Mouse (Mus musculus) hindlimb bud, embryonic 11.5 days (tissue): ENCODE data around the gene Tmem206.

Experiments
- DNase-seq: peaks from one replicate; pipeline ENCODE4 v3.0.0-alpha.2; 2012; ENCODE audit warnings: low read depth, low spot score; ENCODE audit errors: extremely low spot score

Gene Tmem206

DNA sequence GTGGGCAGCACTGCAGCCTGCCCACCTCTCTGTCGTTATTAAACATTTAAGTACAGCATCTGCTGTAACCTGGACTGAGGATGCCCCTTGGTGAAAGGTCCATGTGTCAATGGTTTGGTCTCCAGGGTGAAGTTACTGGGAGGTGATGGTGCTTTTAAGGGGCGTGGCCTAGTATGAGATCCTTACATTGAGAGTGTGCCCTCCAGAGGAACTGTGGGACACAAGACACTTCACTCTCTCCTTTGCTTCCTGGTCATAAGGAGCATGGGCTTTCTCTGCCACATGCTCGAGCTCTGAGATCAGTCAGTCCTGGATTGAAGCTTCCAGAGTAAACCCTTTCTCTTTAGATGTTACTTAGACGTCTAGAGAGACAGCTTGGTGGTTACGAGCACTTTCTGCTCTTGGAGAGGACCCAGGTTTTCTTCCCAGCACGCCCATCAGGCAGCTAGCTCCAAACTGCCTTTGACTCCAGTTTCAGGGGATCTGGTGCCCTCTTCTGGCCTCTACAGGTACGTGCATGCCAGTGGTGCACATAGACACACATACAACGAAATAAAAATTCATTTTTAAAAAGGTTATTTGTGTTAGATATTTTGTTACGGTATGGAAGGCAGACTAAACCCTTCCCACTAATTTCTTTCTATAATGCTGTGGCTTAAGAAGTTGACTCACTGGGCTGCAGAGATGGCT is 17.8 kb upstream of the Tmem206 start:
- no peak for DNase-seq

DNA sequence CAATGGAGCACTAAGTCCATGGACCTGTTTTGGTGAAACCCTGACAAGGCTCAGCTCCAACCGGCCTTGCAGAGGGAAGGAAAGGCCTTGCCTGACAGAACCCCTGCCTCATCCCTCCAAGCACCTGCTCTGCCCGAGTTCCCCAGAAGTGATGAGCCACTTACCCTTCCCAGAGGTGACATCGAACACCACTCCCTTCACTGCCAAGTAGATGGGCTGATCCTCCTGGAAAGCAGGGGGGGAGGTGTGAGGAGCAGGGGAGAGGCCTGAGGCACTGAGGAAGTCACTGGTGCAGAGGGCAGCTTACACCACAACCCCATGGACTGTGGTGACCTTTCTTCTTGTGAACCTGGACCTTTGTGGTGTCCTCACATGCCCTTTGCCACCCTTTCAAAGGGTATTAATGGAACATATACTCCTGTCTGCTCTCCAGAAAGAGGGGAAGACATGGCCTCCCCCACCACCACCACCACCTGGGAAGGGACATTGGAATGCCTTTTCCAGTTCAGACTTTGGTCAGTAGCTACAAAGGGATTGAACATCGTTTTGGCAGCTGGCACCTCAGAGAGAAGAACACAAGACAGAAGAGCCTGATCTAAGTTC is 14.3 kb upstream of the Tmem206 start:
- no peak for DNase-seq

DNA sequence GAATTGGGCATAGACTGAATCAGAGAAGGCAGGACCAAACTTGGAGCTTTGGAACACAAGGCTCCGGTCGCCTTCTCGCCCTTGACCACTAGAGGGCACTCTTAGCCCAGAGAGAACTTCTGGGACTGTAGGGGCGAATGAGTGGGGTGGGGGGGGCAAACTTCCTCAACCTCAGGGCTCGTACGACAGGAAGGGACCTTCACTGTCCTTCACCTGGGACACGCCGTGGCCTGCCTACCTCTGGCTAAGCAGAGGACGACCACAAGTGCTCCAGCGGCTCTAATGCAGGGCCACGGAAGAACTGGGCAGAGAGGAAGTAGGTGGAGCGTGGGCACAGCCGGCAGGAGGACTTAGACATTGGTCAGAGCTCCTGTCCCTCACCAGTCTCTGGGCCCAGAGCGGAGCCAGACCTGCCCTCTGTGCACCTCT is 13.2 kb upstream of the Tmem206 start:
- no peak for DNase-seq

DNA sequence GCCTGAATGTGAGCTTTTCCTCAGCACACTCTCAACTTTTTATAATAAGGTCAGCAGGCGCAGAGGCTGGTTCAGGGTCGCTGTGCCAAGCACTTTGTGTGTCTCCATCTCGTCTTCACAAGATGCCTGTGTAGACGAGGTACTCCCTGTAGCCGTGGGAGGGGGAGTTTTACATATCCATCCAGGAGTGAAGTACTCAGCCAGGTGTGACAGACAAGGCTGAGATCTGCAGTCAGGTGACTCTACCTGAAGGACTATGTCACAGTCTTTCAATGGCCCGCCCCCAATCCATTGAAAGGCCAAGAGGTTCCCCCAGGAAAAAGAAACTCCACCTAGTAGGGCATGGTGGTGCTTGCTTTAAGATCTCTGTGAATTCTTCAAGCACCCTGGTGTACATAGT is 12.6 kb upstream of the Tmem206 start:
- no peak for DNase-seq

DNA sequence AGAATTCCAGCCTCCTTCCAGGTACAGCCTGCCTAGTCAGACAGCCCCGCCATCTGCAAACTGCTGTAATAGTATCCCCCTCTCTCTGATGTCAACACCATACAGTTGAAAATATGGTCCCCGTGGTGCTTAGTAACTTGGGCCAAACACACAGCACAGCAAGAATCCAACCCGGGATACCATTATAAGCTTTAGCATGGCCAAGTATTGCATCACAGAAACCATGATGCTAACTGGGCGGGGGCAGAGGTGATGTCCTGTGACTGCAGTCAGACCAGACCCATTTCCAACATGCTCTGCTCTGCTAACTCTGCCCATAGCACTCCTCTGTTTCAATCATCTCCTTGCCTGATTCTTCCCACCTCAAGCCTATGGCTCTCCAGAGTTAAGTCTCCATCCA is 11.8 kb upstream of the Tmem206 start:
- DNase-seq, result no peak

DNA sequence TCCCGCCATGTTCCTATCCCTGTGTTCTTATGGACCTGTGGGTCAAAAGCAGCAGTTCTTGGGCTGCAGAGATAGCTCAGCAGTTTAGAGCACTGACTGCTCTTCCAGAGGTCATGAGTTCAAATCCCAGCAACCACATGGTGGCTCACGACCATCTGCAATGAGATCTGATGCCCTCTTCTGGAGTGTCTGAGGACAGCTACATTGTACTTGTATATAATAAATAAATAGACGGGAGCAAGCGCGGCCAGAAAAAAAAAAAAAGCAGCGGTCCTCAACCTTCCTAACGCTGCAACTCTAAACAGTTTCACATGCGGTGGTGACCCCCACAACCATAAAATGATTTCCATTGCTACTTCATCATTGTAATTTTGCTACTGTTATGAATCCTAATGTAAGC is 8.9 kb upstream of the Tmem206 start:
- DNase-seq, result no peak

DNA sequence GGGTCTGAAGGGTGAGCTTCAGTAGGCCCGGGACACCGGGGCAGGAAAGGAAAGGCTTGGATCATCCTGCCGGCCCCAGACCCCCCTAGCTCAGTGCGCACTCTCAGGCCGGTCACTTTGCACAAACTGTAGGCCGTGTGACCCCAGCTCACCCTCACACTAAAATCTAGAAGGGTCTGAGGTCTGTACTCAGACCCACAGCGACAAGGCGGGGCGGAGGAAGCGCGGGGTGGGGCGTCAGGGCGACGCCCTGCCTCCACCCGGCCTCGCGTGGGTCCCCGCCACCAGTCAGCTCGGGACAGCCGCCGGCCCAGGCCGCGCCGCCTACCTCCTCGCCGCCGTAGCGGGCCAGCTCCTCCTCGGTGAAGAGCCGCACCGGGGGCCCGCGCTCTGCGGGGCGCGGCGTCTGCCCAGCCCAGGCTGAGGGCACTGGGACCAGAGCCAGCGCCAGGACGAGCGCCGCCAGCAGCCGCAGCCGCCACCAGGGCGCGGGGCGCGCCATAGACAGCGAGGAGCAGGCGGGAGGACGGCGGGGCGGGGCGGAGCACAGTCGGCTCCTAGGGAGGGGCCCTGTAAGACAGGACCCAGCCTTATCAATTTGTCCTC is 8.0 kb upstream of the Tmem206 start, which contains the start of gene Nenf:
Nenf (minus strand) TSS at position 604 of the 606 bp plus-strand sequence.
- DNase-seq, result no peak

DNA sequence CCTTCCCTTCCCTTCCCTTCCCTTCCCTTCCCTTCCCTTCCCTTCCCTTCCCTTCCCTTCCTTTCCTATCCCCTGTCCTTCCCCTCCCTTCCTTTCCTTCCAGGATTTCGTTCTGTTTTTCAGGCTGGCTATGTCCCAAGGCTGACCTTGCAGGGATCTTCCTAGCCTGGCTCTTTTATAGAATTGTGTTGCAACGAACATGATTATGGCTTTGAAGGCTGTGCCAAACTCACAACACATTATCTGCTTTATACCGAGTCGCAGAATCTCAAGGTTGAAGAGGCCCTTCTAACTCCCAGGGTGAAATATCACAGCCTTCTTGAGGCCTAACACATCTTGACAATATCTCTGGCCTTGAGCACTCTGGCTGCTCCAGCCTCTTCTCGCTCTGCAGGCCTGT is 7.0 kb upstream of the Tmem206 start:
- DNase-seq, result no peak

DNA sequence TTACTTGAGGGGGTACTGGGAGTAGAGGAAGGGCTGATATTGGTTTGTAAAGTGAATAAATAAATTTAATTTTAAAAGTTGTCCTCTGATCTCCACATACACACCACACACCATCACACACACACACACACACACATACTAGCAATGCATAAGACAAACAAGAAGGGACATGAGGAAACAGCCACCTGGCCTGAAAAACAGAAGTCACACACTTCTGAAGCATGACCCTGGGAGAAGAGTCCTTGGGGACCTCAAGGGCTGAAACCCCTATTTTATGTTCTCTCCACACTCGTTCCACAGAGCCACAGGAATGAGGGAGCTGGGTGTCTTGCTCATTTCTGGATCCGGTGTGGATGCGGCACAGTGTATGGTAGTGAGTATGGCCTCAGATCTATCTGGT is 2.3 kb upstream of the Tmem206 start:
- DNase-seq, result no peak

DNA sequence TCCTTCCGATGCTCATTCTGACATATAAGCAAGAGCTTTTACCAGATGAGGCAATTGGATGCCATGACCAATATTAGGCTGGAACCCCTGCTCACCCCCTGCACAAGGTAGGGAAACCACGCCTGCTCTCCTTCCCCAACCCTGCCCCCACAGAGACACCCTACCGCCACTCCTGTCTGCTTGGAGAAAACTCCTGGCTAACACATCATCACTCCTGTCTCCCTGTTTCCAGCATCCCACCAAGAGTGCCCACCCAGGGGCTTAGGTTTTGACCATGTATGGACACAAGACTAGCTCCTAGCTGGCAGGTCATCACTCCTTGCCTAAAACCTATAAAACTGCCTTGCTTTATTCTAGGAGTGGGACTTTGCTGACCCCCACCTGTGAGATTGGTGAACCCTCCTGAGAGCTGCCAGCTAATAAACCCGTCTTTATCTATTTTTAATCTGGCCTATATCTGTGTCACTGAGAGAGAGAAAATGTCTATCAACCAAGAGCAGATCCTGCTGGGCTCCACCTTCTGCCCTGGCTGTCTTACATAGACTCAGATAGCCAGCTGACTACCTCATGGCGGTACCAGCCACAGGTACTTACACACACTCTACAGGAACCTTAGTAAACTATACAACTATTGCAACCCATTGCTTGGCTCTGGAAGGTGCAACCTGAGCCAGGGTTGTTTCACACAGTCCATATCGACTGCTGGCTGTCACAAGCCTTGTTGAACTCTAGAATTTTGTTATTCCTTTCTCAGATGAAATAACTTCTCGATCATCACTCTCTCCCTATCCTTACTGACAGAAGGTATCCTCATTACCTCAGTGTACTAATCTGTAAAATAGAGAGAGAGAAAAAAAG is 750 bp upstream of the Tmem206 start:
- no peak for DNase-seq

DNA sequence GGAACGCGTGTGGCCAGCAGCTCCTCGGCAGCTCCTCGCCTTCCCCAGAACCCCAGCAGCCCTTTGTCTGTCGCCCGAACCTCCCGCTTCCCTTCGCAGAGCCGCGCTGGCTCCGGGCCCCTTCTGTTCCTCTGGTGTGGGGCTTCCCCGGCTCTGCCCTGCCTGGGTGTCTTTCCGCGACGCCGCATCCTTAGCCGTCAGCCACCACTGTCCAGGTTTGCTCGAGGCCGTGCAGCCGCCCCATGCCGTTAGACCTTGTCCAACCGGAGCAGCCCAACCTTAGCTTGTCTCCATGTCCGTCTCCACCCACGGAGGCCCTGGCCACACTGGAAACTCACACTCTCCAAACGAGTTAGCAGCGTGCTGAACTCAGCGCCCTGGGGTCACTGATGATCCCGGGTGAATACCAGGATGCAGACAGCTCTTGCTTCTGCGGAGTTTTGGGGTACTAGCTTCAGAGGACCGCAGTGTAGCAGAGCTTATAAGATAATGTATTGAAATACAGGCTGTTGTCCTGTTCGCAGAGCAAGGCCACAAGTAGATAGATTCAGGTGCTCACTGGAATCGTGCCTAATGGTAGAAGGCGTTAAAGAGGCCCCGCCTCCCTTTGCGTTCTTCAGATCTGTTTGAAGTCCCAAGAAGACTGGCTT is 646 bp downstream of the Tmem206 start:
- no peak for DNase-seq

DNA sequence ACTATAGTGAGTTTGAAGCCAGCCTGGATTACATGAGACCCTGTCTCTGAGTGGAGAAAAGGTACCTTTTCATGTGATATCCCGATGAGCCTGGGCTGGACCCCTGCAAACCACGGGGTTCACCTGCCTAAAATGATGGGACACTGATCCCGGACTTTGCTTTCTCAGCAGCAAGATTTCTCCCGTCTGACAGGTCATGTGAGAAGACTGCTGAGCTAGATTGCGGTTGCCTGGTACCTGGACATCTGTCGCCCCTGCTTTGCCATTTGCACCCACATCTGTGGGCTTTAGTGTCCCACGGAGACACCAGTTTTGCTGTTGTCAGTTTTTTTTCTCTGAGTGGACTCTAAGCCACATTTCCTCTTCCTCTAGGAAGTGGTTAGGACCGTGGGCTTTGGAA is 1.5 kb downstream of the Tmem206 start:
- DNase-seq, result no peak

DNA sequence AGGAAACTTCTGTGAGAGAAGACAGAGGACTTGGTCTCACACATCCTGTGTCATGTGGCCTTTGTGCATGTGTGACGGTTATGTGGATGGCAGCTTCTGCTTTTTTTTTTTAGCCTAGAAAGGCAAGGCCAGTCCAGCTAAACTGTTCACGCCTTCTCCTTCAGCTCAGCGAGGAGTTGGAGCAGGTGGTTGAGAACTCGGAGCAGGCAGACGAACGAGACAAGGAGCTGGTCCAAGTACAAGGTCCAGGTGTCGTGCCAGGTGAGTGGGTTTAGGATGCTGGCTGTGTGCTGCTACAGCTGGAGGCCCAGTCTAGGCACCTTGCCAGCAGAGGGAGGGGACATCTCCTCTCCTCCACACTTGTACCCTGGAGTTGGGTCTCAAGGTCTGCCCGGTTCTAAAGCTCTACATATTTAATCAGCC is 2.3 kb downstream of the Tmem206 start:
- no peak for DNase-seq

DNA sequence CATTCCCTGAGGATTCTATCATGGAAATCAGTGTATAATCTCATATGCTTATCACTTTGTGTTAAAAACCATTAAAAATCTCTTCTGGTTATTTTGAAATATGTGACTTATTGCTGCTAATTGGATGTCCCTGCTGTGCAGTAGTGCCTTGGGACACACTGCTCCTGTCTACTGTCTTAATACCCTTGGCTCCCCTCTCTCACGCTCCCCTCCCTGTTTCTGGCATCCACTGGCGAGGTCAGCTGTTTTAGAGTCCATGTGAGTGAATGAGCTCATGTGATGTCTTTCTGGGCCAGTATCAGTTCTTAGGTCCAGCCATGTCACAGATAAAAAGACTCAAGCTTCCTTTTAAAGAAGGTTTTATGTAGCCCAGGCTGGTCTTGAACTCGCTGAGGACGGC is 4.6 kb downstream of the Tmem206 start:
- no peak for DNase-seq

DNA sequence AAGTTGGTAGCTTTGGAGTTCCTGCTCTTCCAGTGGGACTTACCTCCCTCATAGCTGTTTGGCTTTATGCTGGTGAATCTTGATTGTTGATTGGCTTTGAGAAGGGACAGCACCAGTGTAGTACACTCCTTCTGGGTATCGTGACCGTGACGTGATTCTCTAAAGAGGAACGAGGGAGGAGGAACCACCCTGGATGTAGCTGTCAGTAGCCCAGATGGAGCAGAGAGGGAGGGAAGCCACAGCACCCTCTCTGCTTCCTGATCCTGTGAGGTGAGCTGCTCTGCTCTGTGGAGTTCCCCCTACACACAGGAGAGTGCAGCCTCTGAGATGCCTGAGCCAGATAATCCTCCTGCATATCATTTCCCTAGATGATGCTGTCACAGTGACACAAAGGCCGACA is 8.8 kb downstream of the Tmem206 start:
- DNase-seq, result no peak

DNA sequence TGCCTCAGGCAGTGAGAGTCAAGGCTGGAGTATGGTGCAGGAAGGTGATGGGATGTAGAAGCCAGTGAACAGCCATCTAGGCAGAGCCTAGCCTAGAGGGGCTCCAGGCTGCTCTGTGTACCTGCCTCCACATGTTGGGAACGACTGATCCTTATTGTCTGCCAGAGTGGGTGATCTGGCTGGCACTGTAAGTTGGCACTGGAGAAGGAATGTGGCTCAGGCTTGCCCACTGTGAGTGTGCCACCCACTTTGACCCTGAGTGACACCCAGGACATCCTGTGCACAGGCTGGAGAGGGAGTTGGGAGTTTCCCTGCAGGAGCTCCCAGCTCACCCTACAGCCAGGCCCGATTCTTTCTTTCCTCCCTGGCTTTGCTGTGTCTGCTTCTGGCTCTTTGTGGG is 14.2 kb downstream of the Tmem206 start:
- DNase-seq, result no peak

DNA sequence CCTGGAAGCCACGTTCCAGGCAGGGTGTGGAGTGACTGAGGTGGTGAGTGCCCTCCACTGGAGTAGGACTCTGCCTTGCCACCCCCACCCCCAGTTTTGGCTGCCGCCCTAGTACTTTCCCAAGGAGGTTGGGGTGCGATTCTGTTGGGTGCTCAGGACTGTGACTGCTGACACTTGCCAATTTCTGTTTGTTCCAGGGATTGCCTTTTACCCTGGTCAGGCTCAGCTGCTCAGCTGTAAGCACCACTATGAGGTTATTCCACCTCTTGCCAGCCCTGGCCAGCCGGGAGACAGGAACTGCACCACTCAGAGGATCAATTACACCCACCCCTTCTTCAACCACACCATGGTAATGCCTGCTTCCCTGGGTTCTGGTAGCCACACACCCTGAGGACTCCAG is 14.8 kb downstream of the Tmem206 start:
- DNase-seq, result no peak

DNA sequence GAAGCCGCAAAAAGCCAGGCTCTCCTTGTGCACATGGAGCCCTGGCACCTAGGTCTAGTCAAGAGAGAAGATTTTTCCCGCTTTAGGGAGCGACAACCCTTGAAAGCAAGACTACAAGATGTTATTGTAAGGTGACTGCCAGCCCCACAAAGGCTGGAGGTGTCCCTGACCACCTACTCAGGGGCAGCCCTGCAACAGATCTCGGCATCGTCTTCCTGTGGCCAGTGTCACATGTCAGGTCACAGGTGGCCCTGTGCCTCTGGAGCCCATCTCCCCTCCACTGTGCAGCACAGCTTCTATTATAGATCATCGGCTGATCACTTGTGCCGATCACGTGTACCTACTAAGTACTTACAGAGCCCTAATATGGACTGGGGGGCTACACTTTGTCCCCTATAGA is 21.9 kb downstream of the Tmem206 start:
- DNase-seq, result no peak

DNA sequence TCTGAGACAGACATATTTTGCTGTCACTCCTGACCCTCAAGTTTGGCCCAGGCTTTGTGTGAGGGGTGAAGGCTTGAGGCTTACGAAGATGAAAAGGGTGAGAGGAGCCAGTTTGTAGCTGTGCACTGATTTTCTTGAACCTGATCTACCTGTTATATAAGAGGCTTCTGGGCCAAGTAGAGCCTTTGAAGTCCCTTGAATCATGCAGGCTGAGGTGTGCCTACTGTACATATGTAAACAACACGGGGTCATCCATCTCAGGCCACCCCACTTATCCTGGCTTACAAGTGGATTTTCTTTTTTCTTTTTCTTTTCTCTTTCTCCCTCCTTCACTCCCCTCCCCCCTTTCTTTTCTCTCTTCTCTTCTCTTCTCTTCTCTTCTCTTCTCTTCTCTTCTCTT is 22.9 kb downstream of the Tmem206 start:
- DNase-seq, result no peak

DNA sequence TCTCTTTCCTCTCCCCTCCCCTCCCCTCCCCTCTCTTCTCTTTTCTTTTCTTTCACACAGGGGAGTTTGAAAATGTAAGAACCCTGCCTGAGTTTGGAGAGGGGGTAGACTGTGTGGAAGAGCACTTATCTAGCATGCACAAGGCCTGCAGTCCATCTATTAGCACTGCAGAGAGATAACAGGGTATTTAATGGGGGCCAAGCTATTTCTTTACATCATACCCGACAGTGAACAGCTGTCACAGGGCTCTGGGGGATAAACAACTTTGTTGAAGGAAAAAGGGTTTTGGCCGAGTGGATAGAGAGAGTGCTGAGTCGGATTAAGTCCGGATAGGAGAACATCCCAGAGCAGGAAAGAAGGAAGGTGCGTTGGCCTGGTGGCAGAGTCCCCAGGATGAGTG is 23.3 kb downstream of the Tmem206 start:
- DNase-seq, result no peak

DNA sequence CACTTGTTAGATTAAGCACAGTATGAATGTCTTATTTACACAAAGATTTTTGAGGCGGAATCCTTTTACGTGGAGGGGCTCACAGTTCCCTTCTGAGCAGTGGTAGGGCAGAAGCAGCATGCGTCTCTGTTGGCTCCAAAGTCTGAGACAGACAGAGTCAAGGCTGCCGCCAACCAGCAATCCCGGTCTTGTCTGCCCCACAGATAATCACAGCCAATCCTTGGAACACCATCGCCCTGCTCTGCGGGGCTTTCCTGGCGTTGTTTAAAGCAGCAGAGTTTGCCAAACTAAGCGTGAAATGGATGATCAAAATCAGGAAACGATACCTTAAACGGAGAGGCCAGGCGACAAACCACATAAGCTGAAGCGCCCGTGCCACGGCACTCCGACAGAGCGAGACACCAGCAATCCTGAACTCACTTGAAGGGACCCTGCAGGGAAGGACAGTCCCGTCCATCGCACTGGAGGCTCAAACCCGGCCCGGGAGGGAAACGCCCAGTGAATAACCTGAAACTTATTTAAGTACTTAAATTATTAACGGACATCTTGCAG is 23.9 kb downstream of the Tmem206 start:
- DNase-seq, result no peak
